Mouse (Mus musculus) myocyte (in vitro differentiated cells): ENCODE measurements around the gene Pdzd8. TPM values are rescaled to one million over a fixed set of nuclear protein-coding genes. Genes with fewer than 3 reads are reported as not detected.

Experiments
- H3K27me3 ChIP-seq: one replicate; pipeline ENCODE4 v1.6.1; 2011; ENCODE audit not compliant: control insufficient read depth, insufficient read depth, insufficient read length
- H3K36me3 ChIP-seq: one replicate; pipeline ENCODE4 v1.6.1; 2011; ENCODE audit not compliant: control insufficient read depth, insufficient read depth
- H3K4me2 ChIP-seq: one replicate; pipeline ENCODE4 v1.6.1; 2011; ENCODE audit warnings: low read depth, control low read depth
- H3K4me3 ChIP-seq: one replicate; pipeline ENCODE4 v1.5.1; 2011; ENCODE audit warnings: mild to moderate bottlenecking, control low read depth, moderate library complexity
- H3K79me2 ChIP-seq: one replicate; pipeline ENCODE4 v1.6.1; 2011; ENCODE audit not compliant: control insufficient read depth, insufficient read depth
- H3ac ChIP-seq: one replicate; pipeline ENCODE4 v1.6.1; 2011; ENCODE audit not compliant: control insufficient read depth, insufficient read length
- CEBPB ChIP-seq: IDR thresholded peaks from 2 replicates; pipeline ENCODE4 v1.6.1; 2011; ENCODE audit warnings: mild to moderate bottlenecking, moderate library complexity; ENCODE audit not compliant: poor library complexity, insufficient read depth, severe bottlenecking
- E2F4 ChIP-seq: IDR thresholded peaks from one replicate; pipeline ENCODE4 v1.6.1; 2011; ENCODE audit warnings: mild to moderate bottlenecking, control low read depth, moderate library complexity; ENCODE audit not compliant: insufficient read depth
- MAX ChIP-seq: IDR thresholded peaks from one replicate; pipeline ENCODE4 v1.6.1; 2011; ENCODE audit warnings: low read depth, mild to moderate bottlenecking, control low read depth
- MYOD1 ChIP-seq, 3 experiments: IDR thresholded peaks; one replicate each; pipeline ENCODE4 v1.6.1; 2011; ENCODE audit warnings: control low read depth in 2 of 3, low read depth in 2 of 3, mild to moderate bottlenecking in 2 of 3, moderate library complexity in 1 of 3; ENCODE audit not compliant: insufficient read length in 2 of 3, control insufficient read depth in 1 of 3
- MYOG ChIP-seq, 3 experiments: IDR thresholded peaks; one replicate each; pipeline ENCODE4 v1.6.1; 2011; ENCODE audit warnings: control low read depth in 2 of 3, low read depth in 2 of 3, mild to moderate bottlenecking in 2 of 3; ENCODE audit not compliant: insufficient read length in 2 of 3, control insufficient read depth in 1 of 3, insufficient read depth in 1 of 3
- POLR2A ChIP-seq: IDR thresholded peaks from one replicate; pipeline ENCODE4 v1.6.1; 2011; ENCODE audit warnings: low read depth, mild to moderate bottlenecking, control low read depth, moderate library complexity; ENCODE audit not compliant: insufficient read length
- POLR2AphosphoS2 ChIP-seq: IDR thresholded peaks from one replicate; pipeline ENCODE4 v1.6.1; 2011; ENCODE audit warnings: low read depth, control low read depth; ENCODE audit not compliant: insufficient read length
- REST ChIP-seq: IDR thresholded peaks from one replicate; pipeline ENCODE4 v1.6.1; 2011; ENCODE audit warnings: mild to moderate bottlenecking, control low read depth, moderate library complexity; ENCODE audit not compliant: insufficient read depth, insufficient read length
- SRF ChIP-seq: IDR thresholded peaks from one replicate; pipeline ENCODE4 v1.6.1; 2011; ENCODE audit warnings: low read depth; ENCODE audit not compliant: control insufficient read depth, insufficient read length
- TCF12 ChIP-seq: IDR thresholded peaks from one replicate; pipeline ENCODE4 v1.6.1; 2011; ENCODE audit warnings: mild to moderate bottlenecking, control low read depth; ENCODE audit not compliant: poor library complexity, insufficient read depth, severe bottlenecking
- TCF3 ChIP-seq: IDR thresholded peaks from one replicate; pipeline ENCODE4 v1.6.1; 2011; ENCODE audit warnings: low read depth, control low read depth; ENCODE audit not compliant: insufficient read length
- USF1 ChIP-seq: IDR thresholded peaks from one replicate; pipeline ENCODE4 v1.6.1; 2011; ENCODE audit warnings: low read depth, mild to moderate bottlenecking, control low read depth, moderate library complexity
- polyA plus RNA-seq: library from polyadenylated mRNA; unstranded; fragments of >200 nt; fragmentation: generic; extraction: Trizol; gene quantifications from one replicate; pipeline ENCODE4 v1.2.1, GENCODE M21; 2012; ENCODE audit warnings: missing spikeins

Gene Pdzd8
- polyA plus RNA-seq, 1 experiment = 12.2 TPM

DNA sequence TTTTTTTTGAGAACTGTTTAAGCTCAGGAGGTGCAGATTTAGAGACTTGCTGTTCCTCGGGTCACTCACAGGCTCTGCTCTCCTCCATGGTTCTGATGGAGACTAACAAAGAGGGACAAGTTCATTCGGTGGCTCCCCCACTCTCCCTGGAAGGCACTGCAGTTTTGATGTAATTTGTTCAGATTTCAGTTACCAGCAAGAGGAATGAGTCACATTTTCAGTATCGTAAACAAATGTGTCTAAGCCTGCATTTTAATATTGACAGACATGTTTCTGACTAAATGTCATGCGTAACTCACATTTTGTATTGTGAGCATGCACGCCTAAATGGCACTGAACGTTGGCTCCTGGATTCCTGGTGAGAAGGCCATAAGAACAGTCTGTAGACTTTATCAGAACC, 79.7 kb downstream of the Pdzd8 start:
- no peak overlapping the region for H3ac ChIP-seq

GRCm38 (mm10) chr19:59264838-59265532, 80.6 kb downstream of the Pdzd8 start:
- no peak overlapping the region for H3K4me3 ChIP-seq
- no peak overlapping the region for H3ac ChIP-seq
- TF ChIP-seq SRF (no peak), POLR2AphosphoS2 (no peak), TCF12 (no peak), CEBPB (no peak), REST (no peak), MYOG (IDR thresholded peaks at IDR 0.05; ENCODE audit: control insufficient read depth in 1 of 3, insufficient read depth in 1 of 3, insufficient read length in 2 of 3, low read depth in 2 of 3) (no peak), TCF3 (no peak), USF1 (no peak), MAX (no peak), MYOD1 (IDR thresholded peaks at IDR 0.05; ENCODE audit: control insufficient read depth in 1 of 3, insufficient read length in 2 of 3, low read depth in 2 of 3) (no peak), E2F4 (no peak), POLR2A (no peak)
- no peaks in the 10 kb centered on the region for H3K79me2 ChIP-seq
- H3K4me2 ChIP-seq = no peak overlapping the region
- no peaks in the 10 kb centered on the region for H3K36me3 ChIP-seq
- peaks cover 11% of the 10 kb centered on the region for H3K27me3 ChIP-seq

More for the DNA sequence above, 79.7 kb downstream of the Pdzd8 start:
- peaks cover 6% of the 10 kb centered on the region for H3K27me3 ChIP-seq
- no peak overlapping the region for H3K4me3 ChIP-seq
- no peak overlapping the region for H3K4me2 ChIP-seq
- TF ChIP-seq CEBPB (no peak), MYOG (IDR thresholded peaks at IDR 0.05; ENCODE audit: control insufficient read depth in 1 of 3, insufficient read depth in 1 of 3, insufficient read length in 2 of 3, low read depth in 2 of 3) (no peak), POLR2AphosphoS2 (no peak), TCF3 (no peak), E2F4 (no peak), TCF12 (no peak), SRF (no peak), MYOD1 (IDR thresholded peaks at IDR 0.05; ENCODE audit: control insufficient read depth in 1 of 3, insufficient read length in 2 of 3, low read depth in 2 of 3) (no peak), REST (no peak), USF1 (no peak), POLR2A (no peak), MAX (no peak)
- no peaks in the 10 kb centered on the region for H3K36me3 ChIP-seq
- H3K79me2 ChIP-seq = no peaks in the 10 kb centered on the region

- Histone ChIP-seq H3K36me3 (no peaks in the 10 kb centered on the region), H3K27me3 (peaks cover 11% of the 10 kb centered on the region), H3ac (no peak overlapping the region), H3K4me3 (no peak overlapping the region), H3K4me2 (no peak overlapping the region), H3K79me2 (no peaks in the 10 kb centered on the region)
- TF ChIP-seq MYOG (IDR thresholded peaks at IDR 0.05; ENCODE audit: control insufficient read depth in 1 of 3, insufficient read depth in 1 of 3, insufficient read length in 2 of 3, low read depth in 2 of 3) = no peak
- no peak for TF ChIP-seq SRF
- TF ChIP-seq USF1 = no peak
- TF ChIP-seq POLR2A = no peak
- no peak for TF ChIP-seq MAX
- no peak for TF ChIP-seq POLR2AphosphoS2
- TF ChIP-seq MYOD1 (IDR thresholded peaks at IDR 0.05; ENCODE audit: control insufficient read depth in 1 of 3, insufficient read length in 2 of 3, low read depth in 2 of 3) = no peak
- TF ChIP-seq E2F4 = no peak
- TF ChIP-seq REST = no peak
- no peak for TF ChIP-seq TCF3
- TF ChIP-seq CEBPB = no peak
- TF ChIP-seq TCF12 = no peak
These were observed 82.4 kb downstream of the Pdzd8 start for GRCm38 (mm10) chr19:59263171-59263570.

DNA sequence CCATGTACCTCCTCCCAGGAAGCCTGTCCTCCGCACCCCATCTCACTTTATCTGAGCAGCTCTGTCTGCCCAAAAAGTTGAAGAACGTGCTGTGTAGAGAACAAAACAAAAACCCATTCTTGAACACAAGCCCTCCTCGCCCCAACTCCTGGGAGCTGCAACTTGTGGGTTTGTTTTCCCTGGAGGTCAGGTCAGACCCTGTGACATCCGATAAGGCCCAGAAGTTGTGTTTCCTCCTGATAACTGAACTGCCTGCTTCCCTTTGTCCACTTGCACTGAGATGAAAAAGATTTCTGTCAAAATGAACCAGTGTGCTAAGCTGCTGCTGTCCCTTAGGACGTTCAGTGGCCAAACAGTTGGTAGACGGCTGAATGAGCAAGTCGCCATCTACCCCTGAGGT, 84.0 kb downstream of the Pdzd8 start:
- H3K36me3 ChIP-seq = no peaks in the 10 kb centered on the region

More for the DNA sequence above, 84.0 kb downstream of the Pdzd8 start:
- no peak overlapping the region for H3K4me2 ChIP-seq
- H3K79me2 ChIP-seq = no peaks in the 10 kb centered on the region
- TF ChIP-seq CEBPB (no peak), USF1 (no peak), MYOG (IDR thresholded peaks at IDR 0.05; ENCODE audit: control insufficient read depth in 1 of 3, insufficient read depth in 1 of 3, insufficient read length in 2 of 3, low read depth in 2 of 3) (no peak), E2F4 (no peak), POLR2A (no peak), MYOD1 (IDR thresholded peaks at IDR 0.05; ENCODE audit: control insufficient read depth in 1 of 3, insufficient read length in 2 of 3, low read depth in 2 of 3) (no peak), MAX (no peak), SRF (no peak)
- no peak overlapping the region for H3ac ChIP-seq
- H3K4me3 ChIP-seq = no peak overlapping the region
- H3K27me3 ChIP-seq = peaks cover 11% of the 10 kb centered on the region
